16 mouse cellular contexts compared by ENCODE assay signal in genomic region chr6:3904704-3905103, GRCm38 (mm10).
"Had no signal": no experiment of that assay in that cellular context is flagged by ENCODE, and none has a peak within 500 bp of the region (broad histone marks: within the 10 kb centered on the region; RNA-seq: fewer than 3 reads in every experiment).

No protein-coding gene starts in this region.

- H3K4me1 ChIP-seq: midbrain, embryonic 10.5 days; midbrain, embryonic 12.5 days; neural tube, embryonic 12.5 days; stomach, embryonic 15.5 days had no signal

- DNase-seq: lung, adult 18-20 months; lung, embryonic 14.5 days; lung, postnatal 10 days; lung, postnatal 4 days; midbrain, embryonic 14.5 days; right cerebral cortex, postnatal 14 days; thymus, adult 18-20 months; thymus, postnatal 14 days; thymus, postnatal 36 days had no signal

- H3K4me3 ChIP-seq: midbrain, embryonic 10.5 days; midbrain, embryonic 12.5 days; myocyte; neural tube, embryonic 12.5 days; stomach, embryonic 15.5 days had no signal

- H3K36me3 ChIP-seq: midbrain, embryonic 10.5 days; midbrain, embryonic 12.5 days; neural tube, embryonic 12.5 days; stomach, embryonic 15.5 days had no signal

- H3K27me3 ChIP-seq: midbrain, embryonic 12.5 days; neural tube, embryonic 12.5 days; stomach, embryonic 15.5 days had no signal

- H3K27ac ChIP-seq: liver, embryonic 14.5 days; midbrain, embryonic 10.5 days; midbrain, embryonic 12.5 days; neural tube, embryonic 12.5 days; stomach, embryonic 15.5 days; stomach, postnatal 0 days had no signal
